Mouse (Mus musculus) MEL (cell line): Measurements from ENCODE around the gene Btn1a1.

Source experiments
- BHLHE40 ChIP-seq: IDR thresholded peaks from 2 replicates; pipeline ENCODE4 v1.6.1; 2012; ENCODE audit warnings: low read depth, mild to moderate bottlenecking, inconsistent platforms, low read length, improper control_type of control experiment, borderline replicate concordance
- CHD1 ChIP-seq: IDR thresholded peaks from 2 replicates; pipeline ENCODE4 v1.6.1; 2012; ENCODE audit warnings: low read depth, mild to moderate bottlenecking, inconsistent platforms, low read length, improper control_type of control experiment
- CTCF ChIP-seq, 3 experiments: IDR thresholded peaks in 2 of 3; conservative IDR thresholded peaks in 1 of 3; 2 replicates each; pipeline ENCODE4 v1.5.1; 2011 to 2012; ENCODE audit warnings: low read length in 3 of 3, low read depth in 2 of 3, mild to moderate bottlenecking in 2 of 3, improper control_type of control experiment in 1 of 3, inconsistent platforms in 1 of 3, mixed read lengths in 1 of 3, moderate library complexity in 1 of 3; ENCODE audit not compliant: control insufficient read depth in 1 of 3, insufficient read depth in 1 of 3, poor library complexity in 1 of 3, severe bottlenecking in 1 of 3
- EP300 ChIP-seq, 2 experiments: IDR thresholded peaks; 2 replicates each; pipeline ENCODE4 v1.6.1; 2011; ENCODE audit warnings: improper control_type of control experiment in 2 of 2, low read length in 2 of 2, low read depth in 1 of 2, mild to moderate bottlenecking in 1 of 2
- ETS1 ChIP-seq: IDR thresholded peaks from 2 replicates; pipeline ENCODE4 v1.6.1; 2012; ENCODE audit warnings: low read depth, mild to moderate bottlenecking, inconsistent platforms, low read length, improper control_type of control experiment, moderate library complexity
- HCFC1 ChIP-seq: IDR thresholded peaks from 2 replicates; pipeline ENCODE4 v1.6.1; 2012; ENCODE audit warnings: low read depth, mild to moderate bottlenecking, inconsistent platforms, low read length, improper control_type of control experiment, moderate library complexity
- MAX ChIP-seq: IDR thresholded peaks from 2 replicates; pipeline ENCODE4 v1.6.1; 2011; ENCODE audit warnings: low read length, improper control_type of control experiment
- POLR2A ChIP-seq, 2 experiments: IDR thresholded peaks; 2 replicates each; pipeline ENCODE4 v1.6.1; 2011 to 2012; ENCODE audit warnings: low read length in 2 of 2, mild to moderate bottlenecking in 2 of 2, control low read depth in 1 of 2, improper control_type of control experiment in 1 of 2, low read depth in 1 of 2, moderate library complexity in 1 of 2; ENCODE audit not compliant: control insufficient read depth in 1 of 2, insufficient read depth in 1 of 2, poor library complexity in 1 of 2
- POLR2AphosphoS2 ChIP-seq: IDR thresholded peaks from 2 replicates; pipeline ENCODE4 v1.6.1; 2011; ENCODE audit warnings: low read length, improper control_type of control experiment
- RCOR1 ChIP-seq: IDR thresholded peaks from 2 replicates; pipeline ENCODE4 v1.6.1; 2012; ENCODE audit warnings: low read depth, mild to moderate bottlenecking, inconsistent platforms, low read length, improper control_type of control experiment

GRCm38 (mm10) chr13:23453926-23454325 is 11.8 kb downstream of the Btn1a1 start:
- no peak for TF ChIP-seq CTCF (IDR thresholded peaks at IDR 0.05 in 2 of 3, conservative IDR thresholded peaks at IDR 0.05 in 1 of 3; ENCODE audit: control insufficient read depth in 1 of 3, insufficient read depth in 1 of 3, low read depth in 2 of 3, low read length in 3 of 3, poor library complexity in 1 of 3, severe bottlenecking in 1 of 3)
- no peak for TF ChIP-seq POLR2A (IDR thresholded peaks at IDR 0.05; ENCODE audit: control insufficient read depth in 1 of 2, insufficient read depth in 1 of 2, low read depth in 1 of 2, low read length in 2 of 2, poor library complexity in 1 of 2)
- TF ChIP-seq EP300 (IDR thresholded peaks at IDR 0.05; ENCODE audit: low read depth in 1 of 2, low read length in 2 of 2), result no peak
- no peak for TF ChIP-seq POLR2AphosphoS2
- no peak for TF ChIP-seq ETS1
- no peak for TF ChIP-seq BHLHE40
- no peak for TF ChIP-seq CHD1
- no peak for TF ChIP-seq RCOR1
- TF ChIP-seq MAX, result no peak
- TF ChIP-seq HCFC1, result no peak
